In genomic region chr1:188157237-188157955, GRCm38 (mm10) we compare ENCODE assay signal across 27 mouse cellular contexts.
A peak's percentile ranks its signal among the peaks of the same experiment; 100 is the strongest.
DNase-seq lines count a peak whose midpoint lies in the region; ATAC-seq and TF ChIP-seq lines count a peak whose summit lies in the region.
"Had no signal": no experiment of that assay in that cellular context is flagged by ENCODE, and none has a peak within 500 bp of the region (broad histone marks: within the 10 kb centered on the region; RNA-seq: fewer than 3 reads in every experiment).

No protein-coding gene starts in this region.

- H3K9ac ChIP-seq in kidney, postnatal 0 days (ENCODE audit: low read depth, low read length), result no peak overlapping the region
- H3K9ac ChIP-seq in MEL (ENCODE audit: control insufficient read depth, low read depth, low read length, poor library complexity, severe bottlenecking), result peak overlapping the region; percentile 8
- H3K9ac ChIP-seq: intestine, embryonic 15.5 days; limb, embryonic 15.5 days; liver, embryonic 13.5 days had no signal

- no peak overlapping the region for H3K4me2 ChIP-seq in kidney, postnatal 0 days (ENCODE audit: low read length)
- H3K4me2 ChIP-seq: intestine, embryonic 15.5 days; limb, embryonic 15.5 days; liver, embryonic 13.5 days had no signal

- no peak overlapping the region for H3K4me3 ChIP-seq in kidney, postnatal 0 days (replicated peaks; ENCODE audit: low read depth, low read length)
- H3K4me3 ChIP-seq in MEL (ENCODE audit: control insufficient read depth in 1 of 2, insufficient read depth in 1 of 2, low read depth in 2 of 2, low read length in 2 of 2), result no peak overlapping the region
- H3K4me3 ChIP-seq: erythroblast, embryonic 14.5 days; hindbrain, embryonic 10.5 days; intestine, embryonic 15.5 days; limb, embryonic 10.5 days; limb, embryonic 15.5 days; liver, embryonic 13.5 days had no signal

- H3K36me3 ChIP-seq in kidney, postnatal 0 days (ENCODE audit: insufficient read depth, low read length), result no peaks in the 10 kb centered on the region
- peaks cover 0 to 50% of the 10 kb centered on the region in 2 experiments; a peak in 2 of 4 replicates for H3K36me3 ChIP-seq in MEL (ENCODE audit: control insufficient read depth in 1 of 2, insufficient read depth in 2 of 2, low read length in 2 of 2)
- H3K36me3 ChIP-seq: hindbrain, embryonic 10.5 days; intestine, embryonic 15.5 days; limb, embryonic 10.5 days; limb, embryonic 15.5 days; liver, embryonic 13.5 days had no signal

- 69% methylated on average over 7 of the region's 7 CpGs for WGBS in kidney, postnatal 0 days

- 0 out of 2 replicates have a peak, but pooled peaks have one; percentile 36 for ATAC-seq in kidney, postnatal 0 days (replicated peaks; ENCODE audit: low FRiP score, low read depth)
- ATAC-seq: forebrain, embryonic 16.5 days; hindbrain, postnatal 0 days; intestine, embryonic 15.5 days; Patski had no signal

- no peaks in the 10 kb centered on the region for H3K9me3 ChIP-seq in kidney, postnatal 0 days (replicated peaks; ENCODE audit: low read length)
- no peaks in the 10 kb centered on the region for H3K9me3 ChIP-seq in MEL (replicated peaks; ENCODE audit: insufficient read depth, low read length)
- H3K9me3 ChIP-seq: hindbrain, embryonic 10.5 days; intestine, embryonic 15.5 days; limb, embryonic 10.5 days; limb, embryonic 15.5 days; liver, embryonic 13.5 days had no signal

- H3K4me1 ChIP-seq in kidney, postnatal 0 days (replicated peaks; ENCODE audit: insufficient read depth, low read length), result no peaks in the 10 kb centered on the region
- H3K4me1 ChIP-seq in MEL (ENCODE audit: control insufficient read depth in 1 of 2, insufficient read depth in 2 of 2, low read length in 2 of 2), result peaks cover 32 to 44% of the 10 kb centered on the region in 2 experiments
- H3K4me1 ChIP-seq: intestine, embryonic 15.5 days; limb, embryonic 15.5 days had no signal

- no peaks in the 10 kb centered on the region for H3K27me3 ChIP-seq in kidney, postnatal 0 days (ENCODE audit: insufficient read depth, low read length)
- no peaks in the 10 kb centered on the region for H3K27me3 ChIP-seq in MEL (ENCODE audit: control insufficient read depth in 1 of 2, insufficient read depth in 2 of 2, low read length in 2 of 2)
- H3K27me3 ChIP-seq: CH12.LX; intestine, embryonic 15.5 days; liver, embryonic 13.5 days; Patski had no signal

- no peak for TF ChIP-seq CTCF in kidney, postnatal 0 days (IDR thresholded peaks at IDR 0.05; ENCODE audit: low read depth)
- no peak for TF ChIP-seq CTCF in MEL (IDR thresholded peaks at IDR 0.05 in 2 of 3, conservative IDR thresholded peaks at IDR 0.05 in 1 of 3; ENCODE audit: control insufficient read depth in 1 of 3, insufficient read depth in 1 of 3, low read depth in 2 of 3, low read length in 3 of 3, poor library complexity in 1 of 3, severe bottlenecking in 1 of 3)

- H3K27ac ChIP-seq in kidney, postnatal 0 days, result no peak overlapping the region
- H3K27ac ChIP-seq in MEL (ENCODE audit: control insufficient read depth, low read depth, low read length), result peak overlapping the region; percentile 86
- H3K27ac ChIP-seq: hindbrain, embryonic 10.5 days; hindbrain, postnatal 0 days; intestine, embryonic 15.5 days; limb, embryonic 10.5 days; limb, embryonic 15.5 days; liver, embryonic 13.5 days had no signal

- no peak; the same call in 1 of the 2 replicates for TF ChIP-seq RAD21 in MEL (IDR thresholded peaks at IDR 0.05; ENCODE audit: low read depth, low read length)

- no peak for DNase-seq in kidney, postnatal 0 days (ENCODE audit: low spot score)
- DNase-seq in kidney, adult 11 months, result no peak
- DNase-seq in MEL (ENCODE audit: low read depth, low spot score), result peak; percentile 44
- peak; percentile 83 to 95 for DNase-seq in adrenal gland, adult (ENCODE audit: inconsistent age in 2 of 2, low spot score in 1 of 2)
- peak; percentile 59 for DNase-seq in adrenal gland, postnatal 25 days
- no peak for DNase-seq in frontal cortex, postnatal 36 days (ENCODE audit: low spot score in 2 of 2)
- DNase-seq in retina, embryonic 14.5 days (ENCODE audit: low spot score), result no peak
- DNase-seq: B cell, adult 2 months; cerebellum, adult 2 months; cerebellum, postnatal 14 days; heart, postnatal 14 days; layer of hippocampus, postnatal 36 days; liver, embryonic 13.5 days; lung, adult 18-20 months; lung, postnatal 10 days; midbrain, embryonic 14.5 days; thymus, adult 2 months; thymus, postnatal 36 days had no signal

- peak; percentile 55 to 70; a peak in 3 of 4 replicates for TF ChIP-seq EP300 in MEL (IDR thresholded peaks at IDR 0.05; ENCODE audit: low read depth in 1 of 2, low read length in 2 of 2)

- TF ChIP-seq POLR2A in MEL (IDR thresholded peaks at IDR 0.05; ENCODE audit: control insufficient read depth in 1 of 2, insufficient read depth in 1 of 2, low read depth in 1 of 2, low read length in 2 of 2, poor library complexity in 1 of 2), result no peak

- H3K79me2 ChIP-seq in MEL (ENCODE audit: control insufficient read depth, insufficient read depth, low read length, poor library complexity), result no peaks in the 10 kb centered on the region; the same call in 1 of the 2 replicates

TF ChIP-seq in MEL, 35 proteins besides CTCF, POLR2A, EP300 and RAD21:
- peak; percentile 70 for TF ChIP-seq GATA1 (IDR thresholded peaks at IDR 0.05; ENCODE audit: low read depth, low read length)
- TF ChIP-seq POLR2AphosphoS2 (IDR thresholded peaks at IDR 0.05; ENCODE audit: low read length), result no peak
- 0 out of 2 replicates have a peak, but pooled peaks have one; percentile 19 for TF ChIP-seq NELFE (IDR thresholded peaks at IDR 0.05; ENCODE audit: low read depth, low read length)
- TF ChIP-seq SMC3 (IDR thresholded peaks at IDR 0.05; ENCODE audit: low read depth, low read length), result no peak

Comparison
In these comparisons a context has a peak if more than half of its experiments do, and no peak if none do; other contexts are left out.
1. DNase-seq: peak in MEL (single experiment), adrenal gland, adult (2 of 2) and adrenal gland, postnatal 25 days (single experiment); none in kidney, postnatal 0 days (single experiment), kidney, adult 11 months (single experiment), frontal cortex, postnatal 36 days (0 of 2) and retina, embryonic 14.5 days (single experiment).